Mouse (Mus musculus) limb, embryonic 13.5 days (tissue): ENCODE data around the gene Pax4. TPM values are rescaled to one million over a fixed set of nuclear protein-coding genes. Genes with fewer than 3 reads are reported as not detected.

Experiments used
- ATAC-seq: fragments of 200-750 bp; cut with Nextera tagmentation; 2 replicates; pipeline ENCODE4 v1.8.0; 2017; ENCODE audit warnings: low read depth, moderate number of reproducible peaks, moderate TSS enrichment; ENCODE audit not compliant: low FRiP score
- H3K27ac ChIP-seq: fragments of 300-500 bp; sonication (generic); 2 replicates; pipeline ENCODE4 v1.5.1; 2015; ENCODE audit warnings: inconsistent platforms, mild to moderate bottlenecking, moderate library complexity
- H3K27me3 ChIP-seq: fragments of 300-500 bp; sonication (generic); 2 replicates; pipeline ENCODE4 v1.6.1; 2015; ENCODE audit warnings: mild to moderate bottlenecking, inconsistent platforms
- H3K36me3 ChIP-seq: fragments of 300-500 bp; sonication (generic); 2 replicates; pipeline ENCODE4 v1.6.1; 2015; ENCODE audit warnings: inconsistent platforms, mild to moderate bottlenecking, moderate library complexity
- H3K4me1 ChIP-seq: fragments of 300-500 bp; sonication (generic); 2 replicates; pipeline ENCODE4 v1.6.1; 2015; ENCODE audit warnings: inconsistent platforms
- H3K4me2 ChIP-seq: fragments of 300-500 bp; sonication (generic); replicated peaks from 2 replicates; pipeline ENCODE4 v1.6.1; 2015; ENCODE audit warnings: inconsistent platforms, mild to moderate bottlenecking, moderate library complexity
- H3K4me3 ChIP-seq: fragments of 300-500 bp; sonication (generic); 2 replicates; pipeline ENCODE4 v1.5.1; 2015; ENCODE audit warnings: moderate library complexity, mild to moderate bottlenecking, inconsistent platforms
- H3K9ac ChIP-seq: fragments of 300-500 bp; sonication (generic); 2 replicates; pipeline ENCODE4 v1.6.1; 2015; ENCODE audit warnings: mild to moderate bottlenecking, inconsistent platforms
- H3K9me3 ChIP-seq: fragments of 300-500 bp; sonication (generic); 2 replicates; pipeline ENCODE4 v1.6.1; 2016; ENCODE audit warnings: inconsistent platforms
- WGBS: fragments of 180-500 bp; shearing (Covaris S2); methylation state at CpG from one replicate; pipeline ENCODE4 v1.1.7; 2015; 5-methylcytosine and 5-hydroxymethylcytosine counted together
- polyA plus RNA-seq: library from polyadenylated mRNA; unstranded; fragments of >200 nt; fragmentation: Nextera tagmentation; extraction: Ambion mirVana; gene quantifications from 2 replicates; pipeline ENCODE4 v1.2.1, GENCODE M21; 2015

Pax4 gene
- polyA plus RNA-seq = not detected in 2 replicates

DNA sequence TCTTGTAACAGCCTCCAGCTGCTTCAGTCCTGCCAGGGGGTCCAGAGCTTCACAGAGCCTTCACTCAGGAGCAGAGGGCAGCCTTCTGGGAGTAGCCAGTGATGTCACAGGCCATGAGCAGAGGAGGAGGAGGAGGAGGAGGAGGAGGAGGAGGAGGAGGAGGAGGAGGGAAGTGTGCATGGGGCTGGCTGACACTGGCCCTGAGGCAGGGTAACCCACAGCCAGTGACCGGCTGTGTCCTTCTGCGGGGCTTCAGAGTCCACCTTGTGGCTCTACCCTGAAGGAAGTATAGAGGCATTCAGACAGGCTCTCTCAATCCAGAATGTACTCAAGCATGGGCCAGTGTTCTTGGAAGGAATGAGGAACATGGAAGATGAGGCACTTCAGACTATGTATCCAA, at the start of gene Pax4:
Pax4 (minus strand) TSS at position 101 of the 400 bp plus-strand sequence.
- peaks cover 8% of the 10 kb centered on the region; the same call in 1 of the 2 replicates for H3K4me1 ChIP-seq
- WGBS = 94% methylated on average over 2 of the region's 2 CpGs
- no peak within 1 kb of the TSS for H3K9ac ChIP-seq
- ATAC-seq = no peak
- H3K36me3 ChIP-seq = no peaks in the 10 kb centered on the region
- H3K27ac ChIP-seq = no peak within 1 kb of the TSS
- H3K4me2 ChIP-seq = no peak within 1 kb of the TSS
- H3K27me3 ChIP-seq = peaks cover 53% of the 10 kb centered on the region
- H3K4me3 ChIP-seq = no peak within 1 kb of the TSS
- H3K9me3 ChIP-seq = no peaks in the 10 kb centered on the region

DNA sequence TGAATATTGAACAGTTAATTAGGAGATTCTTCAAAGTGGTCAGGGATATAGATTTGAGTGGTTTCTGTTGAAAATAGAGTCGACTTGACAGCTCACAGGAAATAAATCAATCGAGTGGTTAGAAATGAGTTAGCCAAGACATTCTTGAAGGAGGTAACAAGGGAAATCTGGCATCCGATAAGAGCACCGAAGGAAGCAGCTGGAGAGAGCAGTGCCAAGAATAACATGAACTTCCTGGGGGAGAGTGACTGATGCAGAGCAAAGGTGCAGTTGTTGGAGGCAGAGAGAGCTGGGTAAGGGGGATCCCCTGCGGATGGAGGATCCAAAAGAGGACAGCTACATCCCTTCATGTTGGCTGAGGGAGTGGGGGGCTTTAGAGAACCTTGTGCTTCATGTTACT, 48.7 kb upstream of the Pax4 start:
- H3K27me3 ChIP-seq = no peaks in the 10 kb centered on the region
- WGBS = 72% methylated on average over 5 of the region's 5 CpGs
- H3K4me3 ChIP-seq = no peak overlapping the region
- no peak overlapping the region for H3K4me2 ChIP-seq
- H3K9me3 ChIP-seq = no peaks in the 10 kb centered on the region
- no peak for ATAC-seq
- no peak overlapping the region for H3K9ac ChIP-seq
- H3K27ac ChIP-seq = no peak overlapping the region
- H3K4me1 ChIP-seq = 0 out of 2 replicates have a peak, but pooled peaks cover 4% of the 10 kb centered on the region
- H3K36me3 ChIP-seq = peaks cover 16% of the 10 kb centered on the region

DNA sequence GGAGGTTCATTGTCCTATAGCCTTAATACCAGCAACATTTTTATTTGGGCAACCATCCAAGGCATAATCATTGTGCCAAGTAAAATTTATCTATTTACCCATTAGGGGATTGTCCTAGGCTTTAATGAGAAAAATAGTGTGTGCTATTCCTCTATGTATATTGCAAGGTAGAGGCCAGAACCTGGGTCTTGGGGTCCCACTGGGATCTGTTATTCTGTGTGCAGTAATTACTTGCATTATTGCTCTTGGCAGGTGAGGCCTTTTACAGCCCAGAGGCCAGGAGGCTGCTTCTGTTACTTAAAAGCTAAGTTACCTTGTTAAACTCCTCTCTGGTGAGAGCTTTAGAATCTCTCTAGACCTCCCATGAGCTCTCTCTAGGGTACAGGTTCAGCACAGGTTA, 42.0 kb upstream of the Pax4 start:
- Histone ChIP-seq H3K4me3 (no peak overlapping the region), H3K27ac (no peak overlapping the region), H3K36me3 (peaks cover 44% of the 10 kb centered on the region), H3K9me3 (no peaks in the 10 kb centered on the region), H3K27me3 (no peaks in the 10 kb centered on the region), H3K9ac (no peak overlapping the region), H3K4me1 (peaks cover 20% of the 10 kb centered on the region), H3K4me2 (no peak overlapping the region)
- peak; percentile 85 for ATAC-seq

GRCm38 (mm10) chr6:28490612-28491011, 41.5 kb upstream of the Pax4 start:
- ATAC-seq = no peak
- WGBS = 80% methylated on average over 5 of the region's 5 CpGs
- no peak overlapping the region for H3K9ac ChIP-seq
- H3K27me3 ChIP-seq = no peaks in the 10 kb centered on the region
- H3K9me3 ChIP-seq = no peaks in the 10 kb centered on the region
- H3K4me2 ChIP-seq = no peak overlapping the region
- no peak overlapping the region for H3K27ac ChIP-seq
- H3K36me3 ChIP-seq = peaks cover 44% of the 10 kb centered on the region
- H3K4me1 ChIP-seq = peaks cover 26% of the 10 kb centered on the region
- H3K4me3 ChIP-seq = no peak overlapping the region

DNA sequence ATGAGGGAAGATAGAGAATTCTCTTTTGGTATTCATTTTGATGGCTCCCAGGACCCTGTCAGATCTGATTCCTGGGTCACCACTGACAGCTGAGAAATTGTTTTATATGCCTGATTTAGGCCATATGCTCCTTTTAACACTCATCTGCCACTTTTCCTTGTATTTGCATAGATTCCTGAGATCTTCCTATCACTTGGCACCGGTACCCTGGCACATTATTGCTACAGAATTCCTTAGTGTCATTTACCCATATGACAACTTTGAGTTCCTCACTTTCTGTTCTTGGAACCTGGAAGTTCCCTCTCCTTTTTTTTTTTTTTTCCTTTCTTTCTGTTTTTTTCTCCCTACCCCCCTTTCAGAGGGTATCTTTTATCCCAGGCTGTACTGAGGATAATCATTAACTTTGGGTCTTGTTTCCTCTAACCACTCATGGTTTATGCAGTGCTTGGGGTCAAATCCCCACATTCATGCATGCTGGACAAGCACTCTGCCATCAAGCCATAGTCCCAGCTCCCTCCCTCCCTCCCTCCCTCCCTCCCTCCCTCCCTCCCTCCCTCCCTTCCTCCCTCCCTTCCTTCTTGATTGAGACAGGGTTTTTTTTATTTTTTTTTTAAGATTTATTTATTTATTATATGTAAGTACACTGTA, 39.2 kb upstream of the Pax4 start:
- Histone ChIP-seq H3K9ac (no peak overlapping the region), H3K4me3 (no peak overlapping the region), H3K4me2 (no peak overlapping the region), H3K4me1 (peaks cover 44% of the 10 kb centered on the region), H3K27me3 (no peaks in the 10 kb centered on the region), H3K36me3 (peaks cover 39% of the 10 kb centered on the region), H3K9me3 (no peaks in the 10 kb centered on the region), H3K27ac (no peak overlapping the region)
- 69% methylated on average over 1 of the region's 1 CpGs for WGBS
- no peak for ATAC-seq

GRCm38 (mm10) chr6:28486905-28487304, 37.8 kb upstream of the Pax4 start:
- no peaks in the 10 kb centered on the region for H3K27me3 ChIP-seq
- H3K4me1 ChIP-seq = peaks cover 58% of the 10 kb centered on the region
- no peak overlapping the region for H3K9ac ChIP-seq
- no peak overlapping the region for H3K4me3 ChIP-seq
- H3K27ac ChIP-seq = no peak overlapping the region
- 87% methylated on average over 6 of the region's 7 CpGs for WGBS
- no peak for ATAC-seq
- no peak overlapping the region for H3K4me2 ChIP-seq
- H3K9me3 ChIP-seq = no peaks in the 10 kb centered on the region
- H3K36me3 ChIP-seq = peaks cover 30% of the 10 kb centered on the region

GRCm38 (mm10) chr6:28486471-28486870, 37.3 kb upstream of the Pax4 start:
- no peaks in the 10 kb centered on the region for H3K27me3 ChIP-seq
- H3K4me3 ChIP-seq = no peak overlapping the region
- H3K9me3 ChIP-seq = no peaks in the 10 kb centered on the region
- H3K4me2 ChIP-seq = no peak overlapping the region
- no peak for ATAC-seq
- no peak overlapping the region for H3K27ac ChIP-seq
- peaks cover 29% of the 10 kb centered on the region for H3K36me3 ChIP-seq
- H3K4me1 ChIP-seq = peaks cover 61% of the 10 kb centered on the region
- no peak overlapping the region for H3K9ac ChIP-seq
- WGBS = 76% methylated on average over 2 of the region's 2 CpGs

- ATAC-seq = no peak
- Histone ChIP-seq H3K4me1 (peaks cover 61% of the 10 kb centered on the region), H3K9ac (no peak overlapping the region), H3K27ac (no peak overlapping the region), H3K27me3 (no peaks in the 10 kb centered on the region), H3K4me3 (no peak overlapping the region), H3K36me3 (peaks cover 26% of the 10 kb centered on the region), H3K4me2 (no peak overlapping the region), H3K9me3 (no peaks in the 10 kb centered on the region)
- 95% methylated on average over 2 of the region's 2 CpGs for WGBS
These were observed 36.9 kb upstream of the Pax4 start for GRCm38 (mm10) chr6:28486008-28486407.

DNA sequence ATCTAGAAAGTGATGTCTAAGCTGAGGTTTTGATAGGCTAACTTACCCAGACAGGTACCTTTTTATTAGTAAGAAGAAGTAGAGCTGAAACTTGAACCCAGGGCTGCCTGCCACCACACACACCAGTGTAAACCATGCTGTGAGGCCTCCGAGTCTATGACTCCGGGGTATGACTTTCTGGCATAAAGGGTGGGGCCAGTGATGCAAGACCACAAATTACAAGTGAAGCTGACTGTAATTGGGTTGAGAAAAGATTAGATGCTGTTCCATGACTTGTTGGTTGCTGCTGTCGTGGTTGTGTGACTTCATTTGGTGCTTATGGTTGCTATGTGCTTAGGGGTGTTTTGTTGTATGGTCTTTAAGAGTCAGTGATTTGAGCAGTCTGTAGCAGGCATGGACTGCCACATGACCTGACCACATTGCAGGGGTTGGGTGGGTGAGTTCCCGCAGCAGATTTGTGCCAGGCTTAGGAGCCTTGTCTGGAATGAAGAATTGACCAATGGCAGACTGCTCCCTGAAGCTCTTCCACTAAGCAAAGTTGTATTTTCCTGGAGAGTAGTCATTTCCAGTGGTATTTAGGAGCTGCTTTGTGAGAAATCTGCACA, 33.7 kb upstream of the Pax4 start:
- Histone ChIP-seq H3K4me2 (peak overlapping the region; percentile 72), H3K4me3 (peak overlapping the region; percentile 95), H3K27me3 (no peaks in the 10 kb centered on the region), H3K9ac (peak overlapping the region; percentile 52; the same call in 1 of the 2 replicates), H3K27ac (no peak overlapping the region), H3K9me3 (no peaks in the 10 kb centered on the region), H3K36me3 (peaks cover 9% of the 10 kb centered on the region), H3K4me1 (peaks cover 58% of the 10 kb centered on the region)
- WGBS = 76% methylated on average over 4 of the region's 4 CpGs
- no peak for ATAC-seq

DNA sequence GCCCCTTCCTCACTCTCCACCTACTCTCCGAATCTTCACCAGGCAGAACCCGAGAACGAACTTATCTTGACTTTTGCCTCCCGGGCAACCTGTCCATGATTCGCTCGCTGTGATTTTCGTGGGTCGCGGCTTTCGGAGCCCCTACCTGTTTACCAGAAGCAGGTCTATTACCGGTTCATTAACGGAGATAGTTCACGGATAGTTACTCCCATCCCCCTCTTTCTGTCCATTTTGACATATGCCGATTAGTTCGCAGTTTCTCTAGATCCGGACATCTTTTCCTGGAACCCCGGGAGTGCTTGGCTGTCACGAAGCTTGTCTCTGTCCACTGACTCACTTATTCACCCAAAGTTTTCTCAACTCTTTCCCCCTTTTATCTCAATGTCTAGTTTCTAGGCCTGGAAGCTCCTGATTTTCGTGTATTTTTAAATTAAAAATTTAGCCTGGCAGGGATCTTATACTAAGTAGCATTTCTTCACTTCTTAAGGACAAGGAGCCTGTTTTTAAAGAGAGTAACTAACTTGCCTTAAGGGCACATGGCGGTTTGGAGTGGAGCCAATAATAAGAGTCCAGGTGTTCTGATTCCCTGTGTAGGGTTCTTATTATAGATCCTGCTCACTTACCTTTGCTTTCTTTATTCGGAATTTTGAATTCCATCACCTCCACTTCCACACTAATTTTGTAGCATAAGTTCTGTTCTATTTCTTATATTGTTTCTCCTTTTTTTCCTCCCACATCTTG, 31.8 kb upstream of the Pax4 start:
- Histone ChIP-seq H3K4me3 (peak overlapping the region; percentile 95), H3K4me2 (peak overlapping the region; percentile 72), H3K27me3 (no peaks in the 10 kb centered on the region), H3K9ac (peak overlapping the region; percentile 89), H3K9me3 (no peaks in the 10 kb centered on the region), H3K27ac (peak overlapping the region; percentile 80; the same call in 1 of the 2 replicates), H3K36me3 (peaks cover 7% of the 10 kb centered on the region), H3K4me1 (peaks cover 51% of the 10 kb centered on the region)
- WGBS = 4% methylated on average over 21 of the region's 21 CpGs
- no peak for ATAC-seq

- Histone ChIP-seq H3K4me3 (peak overlapping the region; percentile 95), H3K4me1 (peaks cover 43% of the 10 kb centered on the region), H3K4me2 (peak overlapping the region; percentile 72), H3K27me3 (no peaks in the 10 kb centered on the region), H3K36me3 (peaks cover 7% of the 10 kb centered on the region), H3K27ac (peak overlapping the region; percentile 80; the same call in 1 of the 2 replicates), H3K9me3 (no peaks in the 10 kb centered on the region), H3K9ac (peak overlapping the region; percentile 89)
- under 1% methylated on average over 68 of the region's 68 CpGs for WGBS
- peak; percentile 99 for ATAC-seq
These were observed 31.0 kb upstream of the Pax4 start for GRCm38 (mm10) chr6:28479865-28480751.
